32 mouse cellular contexts compared by ENCODE assay signal in genomic region chr8:90844179-90844967, GRCm38 (mm10). TPM values are rescaled to one million over a fixed set of nuclear protein-coding genes. Genes with fewer than 3 reads are reported as not detected.
DNase-seq lines count a peak whose midpoint lies in the region; ATAC-seq lines count a peak whose summit lies in the region.
"Had no signal": no experiment of that assay in that cellular context is flagged by ENCODE, and none has a peak within 500 bp of the region (broad histone marks: within the 10 kb centered on the region; RNA-seq: fewer than 3 reads in every experiment).

No protein-coding gene starts in this region.

- H3K4me1 ChIP-seq in hindbrain, embryonic 10.5 days (replicated peaks) = peaks cover 11% of the 10 kb centered on the region
- peaks cover 7% of the 10 kb centered on the region for H3K4me1 ChIP-seq in hindbrain, embryonic 14.5 days (replicated peaks; ENCODE audit: control insufficient read depth, insufficient read depth, low read length)
- peaks cover 19% of the 10 kb centered on the region for H3K4me1 ChIP-seq in limb, embryonic 10.5 days
- H3K4me1 ChIP-seq: liver, embryonic 13.5 days; lung, embryonic 15.5 days had no signal

- no peak overlapping the region for H3K4me2 ChIP-seq in hindbrain, embryonic 14.5 days (replicated peaks)
- H3K4me2 ChIP-seq: heart, embryonic 12.5 days; liver, embryonic 13.5 days; lung, embryonic 15.5 days; neural tube, embryonic 13.5 days had no signal

- ATAC-seq in hindbrain, embryonic 14.5 days (ENCODE audit: low FRiP score) = no peak
- ATAC-seq: forebrain, embryonic 16.5 days; intestine, postnatal 0 days; Patski had no signal

- H3K27ac ChIP-seq in hindbrain, embryonic 10.5 days = peak overlapping the region; percentile 5; the same call in 1 of the 2 replicates
- H3K27ac ChIP-seq in hindbrain, embryonic 14.5 days = no peak overlapping the region
- peak overlapping the region; percentile 48; the same call in 1 of the 2 replicates for H3K27ac ChIP-seq in limb, embryonic 10.5 days
- H3K27ac ChIP-seq: forebrain, embryonic 10.5 days; liver, embryonic 13.5 days; lung, embryonic 15.5 days; neural tube, embryonic 13.5 days had no signal

- no peaks in the 10 kb centered on the region for H3K36me3 ChIP-seq in hindbrain, embryonic 10.5 days
- no peaks in the 10 kb centered on the region for H3K36me3 ChIP-seq in hindbrain, embryonic 14.5 days (replicated peaks; ENCODE audit: control insufficient read depth, insufficient read depth)
- no peaks in the 10 kb centered on the region for H3K36me3 ChIP-seq in limb, embryonic 10.5 days
- H3K36me3 ChIP-seq: forebrain, embryonic 10.5 days; heart, embryonic 12.5 days; liver, embryonic 13.5 days; lung, embryonic 15.5 days; neural tube, embryonic 13.5 days had no signal

- no peak for DNase-seq in hindbrain, embryonic 10.5 days (ENCODE audit: low spot score)
- DNase-seq in hindbrain, embryonic 14.5 days (ENCODE audit: low spot score) = no peak
- peak; percentile 59 for DNase-seq in cerebellum, adult 11-12 months
- DNase-seq in cerebellum, postnatal 10 days = peak; percentile 26 to 30
- no peak for DNase-seq in limb, embryonic 10.5 days (ENCODE audit: low spot score)
- no peak for DNase-seq in ovary, postnatal 10 days (ENCODE audit: low spot score)
- DNase-seq in lung, postnatal 36 days = no peak
- DNase-seq: adrenal gland, adult 2 months; B cell, adult 2 months; gastrocnemius, postnatal 25 days; heart, adult 18-20 months; heart, postnatal 10 days; kidney, postnatal 36 days; liver, embryonic 13.5 days; lung, postnatal 4 days; midbrain, embryonic 14.5 days; right cerebral cortex, adult 18-20 months; thymus, adult 18-20 months; thymus, postnatal 4 days had no signal

- no peak overlapping the region for H3K4me3 ChIP-seq in hindbrain, embryonic 10.5 days
- H3K4me3 ChIP-seq in hindbrain, embryonic 14.5 days (replicated peaks; ENCODE audit: low read length) = no peak overlapping the region
- no peak overlapping the region for H3K4me3 ChIP-seq in limb, embryonic 10.5 days
- H3K4me3 ChIP-seq: forebrain, embryonic 10.5 days; heart, embryonic 12.5 days; liver, embryonic 13.5 days; lung, embryonic 15.5 days; myocyte; neural tube, embryonic 13.5 days had no signal

- WGBS in hindbrain, embryonic 10.5 days = 74% methylated on average over 9 of the region's 9 CpGs
- 77% methylated on average over 9 of the region's 9 CpGs for WGBS in hindbrain, embryonic 14.5 days
- 83% methylated on average over 9 of the region's 9 CpGs for WGBS in limb, embryonic 10.5 days

- no peaks in the 10 kb centered on the region for H3K27me3 ChIP-seq in hindbrain, embryonic 10.5 days (ENCODE audit: insufficient read depth, poor library complexity, severe bottlenecking)
- H3K27me3 ChIP-seq in hindbrain, embryonic 14.5 days (ENCODE audit: control insufficient read depth, insufficient read depth, low read length) = no peaks in the 10 kb centered on the region
- H3K27me3 ChIP-seq in limb, embryonic 10.5 days (ENCODE audit: low read depth, poor library complexity, severe bottlenecking) = no peaks in the 10 kb centered on the region
- H3K27me3 ChIP-seq: CH12.LX; heart, embryonic 12.5 days; liver, embryonic 13.5 days; lung, embryonic 15.5 days; neural tube, embryonic 13.5 days; Patski had no signal

- no peaks in the 10 kb centered on the region for H3K9me3 ChIP-seq in hindbrain, embryonic 10.5 days
- H3K9me3 ChIP-seq in hindbrain, embryonic 14.5 days (ENCODE audit: control insufficient read depth, low read length) = no peaks in the 10 kb centered on the region
- no peaks in the 10 kb centered on the region for H3K9me3 ChIP-seq in limb, embryonic 10.5 days (replicated peaks)
- H3K9me3 ChIP-seq: forebrain, embryonic 10.5 days; G1E; heart, embryonic 12.5 days; liver, embryonic 13.5 days; lung, embryonic 15.5 days; neural tube, embryonic 13.5 days had no signal

- H3K9ac ChIP-seq in hindbrain, embryonic 14.5 days = no peak overlapping the region
- H3K9ac ChIP-seq: heart, embryonic 12.5 days; liver, embryonic 13.5 days; lung, embryonic 15.5 days; neural tube, embryonic 13.5 days had no signal

RNA-seq across cellular contexts. Expression of gene Chd9, which starts 16.2 kb away (rescaled TPM):
- polyA plus RNA-seq in hindbrain, embryonic 10.5 days (2016; fragmentation: Nextera tagmentation; extraction: Ambion mirVana) = 38.0 and 40.2 TPM in 2 replicates
- polyA plus RNA-seq in hindbrain, embryonic 14.5 days (2014; fragmentation: Nextera tagmentation; extraction: Ambion mirVana) = 99.2 and 103 TPM in 2 replicates
- 35.8 and 45.5 TPM in 2 replicates for polyA plus RNA-seq in limb, embryonic 10.5 days (2016; fragmentation: Nextera tagmentation; extraction: Ambion mirVana)

RNA-seq across cellular contexts. Expression of gene Gm19935, which starts 27.2 kb away (rescaled TPM):
- polyA plus RNA-seq in hindbrain, embryonic 10.5 days (2016; fragmentation: Nextera tagmentation; extraction: Ambion mirVana) = 0.16 and 0.73 TPM in 2 replicates
- polyA plus RNA-seq in hindbrain, embryonic 14.5 days (2014; fragmentation: Nextera tagmentation; extraction: Ambion mirVana) = 2.6 and 2.7 TPM in 2 replicates
- polyA plus RNA-seq in limb, embryonic 10.5 days (2016; fragmentation: Nextera tagmentation; extraction: Ambion mirVana) = not detected in 2 replicates
- polyA plus RNA-seq: adrenal gland, adult 2 months; embryonic facial prominence, embryonic 11.5 days; forebrain, embryonic 10.5 days; G1E; heart, embryonic 12.5 days; intestine, postnatal 0 days; kidney, embryonic 14.5 days; limb, embryonic 14.5 days; liver, embryonic 13.5 days; myocyte had no signal

Comparison
In these comparisons a context has a peak if more than half of its experiments do, and no peak if none do; other contexts are left out.
1. DNase-seq: peak in cerebellum, adult 11-12 months (single experiment) and cerebellum, postnatal 10 days (2 of 2); none in hindbrain, embryonic 10.5 days (single experiment), hindbrain, embryonic 14.5 days (single experiment), limb, embryonic 10.5 days (single experiment), ovary, postnatal 10 days (single experiment) and lung, postnatal 36 days (single experiment).